Mouse (Mus musculus) bone marrow macrophage, adult 2 months (primary cell): ENCODE data around the gene Cul4a. TPM values are rescaled to one million over a fixed set of nuclear protein-coding genes. Genes with fewer than 3 reads are reported as not detected.
"Not testable (repeated sequence)": the region's sequence is repeated elsewhere in the genome, so short reads cannot be mapped to it uniquely, and the experiment has no call there.

Source experiments
- H3K27ac ChIP-seq: 2 replicates; pipeline ENCODE4 v1.5.1; 2012; ENCODE audit warnings: low read depth, low read length; ENCODE audit not compliant: insufficient read depth
- H3K4me1 ChIP-seq: 2 replicates; pipeline ENCODE4 v1.6.1; 2012; ENCODE audit warnings: low read length; ENCODE audit not compliant: control insufficient read depth, insufficient read depth
- H3K4me3 ChIP-seq: 2 replicates; pipeline ENCODE4 v1.5.1; 2012; ENCODE audit warnings: mild to moderate bottlenecking, low read length, moderate library complexity; ENCODE audit not compliant: insufficient read depth
- CTCF ChIP-seq: IDR thresholded peaks from 2 replicates; pipeline ENCODE4 v1.5.1; 2012; ENCODE audit warnings: low read depth, mild to moderate bottlenecking, low read length, moderate library complexity
- POLR2A ChIP-seq: IDR thresholded peaks from 2 replicates; pipeline ENCODE4 v1.6.1; 2012; ENCODE audit warnings: mild to moderate bottlenecking, low read depth, low read length, borderline replicate concordance
- polyA plus RNA-seq: library from polyadenylated mRNA; stranded (reverse); fragments of >200 nt; gene quantifications from 2 replicates; pipeline ENCODE4 v1.2.4, GENCODE M21; 2012; ENCODE audit not compliant: missing spikeins, insufficient read depth, insufficient read length

Cul4a gene
- 33.3 and 44.0 TPM in 2 replicates for polyA plus RNA-seq

DNA sequence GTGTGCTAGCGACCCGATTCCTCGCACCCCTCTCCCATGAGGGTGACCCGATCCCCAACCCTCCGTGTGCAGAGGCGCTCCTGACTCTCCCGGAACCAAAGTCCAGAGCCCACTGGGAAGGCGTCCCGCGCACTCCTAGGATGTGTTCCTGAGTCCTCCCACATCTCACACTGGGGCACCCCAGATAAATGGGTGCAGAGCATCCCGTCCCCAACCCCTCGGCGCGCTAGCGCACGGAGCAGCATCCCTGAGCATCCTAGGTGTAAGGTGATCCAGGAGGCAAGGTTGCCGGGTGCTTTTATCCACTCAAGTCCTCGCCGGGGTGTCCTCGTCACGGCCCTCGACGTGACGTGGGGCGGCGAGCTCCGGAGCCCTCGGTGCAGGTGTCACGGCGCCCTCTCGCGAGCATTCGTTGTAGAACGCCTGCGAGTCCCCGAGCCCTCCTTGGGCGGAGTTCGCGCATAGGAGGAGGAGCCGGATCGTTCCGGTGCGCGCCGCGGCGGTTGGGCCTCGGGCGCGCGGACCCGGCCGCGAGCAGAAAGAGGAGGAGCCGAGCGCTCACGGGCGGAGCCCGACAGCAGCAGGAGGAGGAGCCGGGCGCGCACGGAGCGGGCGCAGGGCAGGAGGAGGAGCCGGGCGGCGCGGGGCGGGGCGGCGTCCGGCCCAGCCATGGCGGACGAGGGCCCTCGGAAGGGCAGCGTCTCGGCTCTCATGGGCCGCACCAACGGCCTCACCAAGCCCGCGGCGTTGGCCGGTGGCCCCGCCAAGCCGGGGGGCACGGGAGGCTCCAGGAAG lies at the start of gene Cul4a, which contains the start of gene Pcid2:
Gene Cul4a, plus strand, starts transcription at position 535 of the 795 bp plus-strand sequence.
Gene Pcid2, minus strand, starts transcription at position 373 of the 795 bp plus-strand sequence.
- H3K4me1 ChIP-seq, result peaks cover 8% of the 10 kb centered on the region
- peak; percentile 88; the same call in 1 of the 2 replicates for TF ChIP-seq POLR2A
- 0 out of 2 replicates have a peak, but pooled peaks have one; percentile 27 for TF ChIP-seq CTCF
- peak within 1 kb of the TSS; percentile 87 for H3K4me3 ChIP-seq
- peak within 1 kb of the TSS; percentile 47 for H3K27ac ChIP-seq

DNA sequence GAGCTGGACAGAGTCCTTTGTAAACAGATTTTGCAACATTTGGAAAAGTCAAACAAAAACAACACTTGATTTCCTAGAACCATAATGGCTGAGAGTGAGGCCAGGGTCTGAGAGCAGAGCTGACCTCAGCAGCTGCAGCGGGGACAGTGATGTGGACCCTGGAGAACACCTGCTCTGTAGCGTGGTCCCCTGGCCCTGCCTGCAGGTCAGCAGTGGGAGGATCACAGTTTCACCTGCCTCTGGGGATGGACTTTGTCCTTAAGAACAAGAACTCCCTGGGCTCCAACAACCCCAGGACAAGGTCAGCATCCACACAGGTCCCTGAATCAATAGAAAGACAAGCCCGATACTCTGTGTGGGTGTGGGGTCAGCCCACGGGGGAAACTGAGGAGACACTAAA lies 48.1 kb upstream of the Cul4a start:
- TF ChIP-seq POLR2A, result no peak
- no peak for TF ChIP-seq CTCF
- no peak overlapping the region for H3K27ac ChIP-seq
- H3K4me1 ChIP-seq, result no peaks in the 10 kb centered on the region
- H3K4me3 ChIP-seq, result no peak overlapping the region

DNA sequence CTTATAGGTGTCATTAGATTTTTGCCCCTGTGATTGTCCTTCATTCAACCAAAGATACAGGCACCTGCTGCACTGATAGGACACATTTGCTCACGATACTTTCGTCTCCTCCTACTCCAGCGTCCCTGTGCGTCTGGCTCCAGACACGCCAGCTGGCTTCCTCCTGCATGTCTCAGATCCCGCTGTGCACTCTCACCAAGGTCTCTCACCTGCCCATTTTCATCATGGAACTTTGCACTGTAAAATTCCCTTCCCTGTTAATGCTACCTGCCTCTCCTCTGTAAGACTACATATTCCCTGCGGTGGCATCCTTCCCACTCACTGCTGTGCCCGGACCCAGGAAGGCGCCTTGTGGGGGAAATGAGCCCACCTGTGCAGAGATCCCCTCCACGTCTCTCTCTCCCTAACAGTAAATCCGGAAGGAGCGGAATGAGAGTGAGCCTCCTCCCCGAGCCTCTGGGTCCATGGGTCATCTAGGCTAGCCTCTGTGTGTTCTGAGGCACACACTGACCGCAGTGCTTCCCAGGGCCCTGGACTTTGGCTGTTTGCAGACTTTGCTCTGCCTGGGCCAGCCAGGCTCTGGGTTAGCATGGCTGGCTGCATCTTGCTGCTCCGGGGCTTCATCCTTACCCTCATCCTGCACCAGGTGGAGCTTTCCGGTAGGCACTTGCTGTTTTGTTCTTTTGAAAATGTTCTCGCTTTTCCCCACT lies 44.8 kb upstream of the Cul4a start, which contains the start of gene Proz:
Gene Proz, plus strand, starts transcription at position 474 of the 710 bp plus-strand sequence.
- Histone ChIP-seq H3K4me1 (peaks cover 7% of the 10 kb centered on the region), H3K27ac (no peak within 1 kb of the TSS), H3K4me3 (no peak within 1 kb of the TSS)
- no peak for TF ChIP-seq CTCF
- TF ChIP-seq POLR2A, result no peak

DNA sequence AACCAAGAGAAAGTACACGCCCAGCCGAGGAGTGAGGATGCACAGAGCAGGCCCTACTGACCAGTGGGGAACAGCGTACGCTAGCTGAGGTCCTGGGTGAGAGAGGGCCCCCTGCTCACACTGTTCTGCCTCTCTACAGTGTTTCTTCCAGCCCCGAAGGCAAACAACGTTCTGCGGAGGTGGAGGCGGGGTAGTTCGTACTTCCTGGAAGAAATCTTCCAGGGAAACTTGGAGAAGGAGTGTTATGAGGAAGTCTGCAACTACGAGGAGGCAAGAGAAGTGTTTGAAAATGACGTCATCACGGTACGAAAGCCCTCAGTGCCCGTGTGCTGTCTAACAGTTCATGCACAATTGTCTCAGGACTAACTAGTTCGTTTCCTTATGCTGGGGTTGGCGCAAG lies 42.3 kb upstream of the Cul4a start:
- H3K4me1 ChIP-seq, result peaks cover 7% of the 10 kb centered on the region
- H3K4me3 ChIP-seq, result no peak overlapping the region
- no peak overlapping the region for H3K27ac ChIP-seq
- no peak for TF ChIP-seq CTCF
- no peak for TF ChIP-seq POLR2A

DNA sequence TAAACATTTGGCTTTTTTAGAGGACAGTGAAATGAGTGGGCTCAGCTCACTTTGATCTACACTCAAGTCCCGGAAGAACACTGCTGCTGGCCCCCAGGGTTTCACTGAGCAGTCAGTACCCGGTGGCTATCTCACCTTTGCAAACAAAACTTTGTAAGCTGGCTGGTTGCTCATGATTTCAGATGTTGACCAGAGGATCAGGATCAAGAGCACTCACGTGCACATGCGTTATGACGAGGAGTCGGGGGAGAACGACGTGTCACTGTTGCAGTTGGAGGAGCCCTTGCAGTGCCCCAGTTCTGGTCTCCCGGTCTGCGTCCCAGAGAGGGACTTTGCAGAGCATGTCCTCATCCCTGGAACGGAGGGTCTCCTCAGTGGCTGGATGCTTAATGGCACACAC lies 32.2 kb upstream of the Cul4a start:
- TF ChIP-seq CTCF, result no peak
- TF ChIP-seq POLR2A, result no peak
- Histone ChIP-seq H3K27ac (no peak overlapping the region), H3K4me3 (no peak overlapping the region), H3K4me1 (peaks cover 9% of the 10 kb centered on the region)

DNA sequence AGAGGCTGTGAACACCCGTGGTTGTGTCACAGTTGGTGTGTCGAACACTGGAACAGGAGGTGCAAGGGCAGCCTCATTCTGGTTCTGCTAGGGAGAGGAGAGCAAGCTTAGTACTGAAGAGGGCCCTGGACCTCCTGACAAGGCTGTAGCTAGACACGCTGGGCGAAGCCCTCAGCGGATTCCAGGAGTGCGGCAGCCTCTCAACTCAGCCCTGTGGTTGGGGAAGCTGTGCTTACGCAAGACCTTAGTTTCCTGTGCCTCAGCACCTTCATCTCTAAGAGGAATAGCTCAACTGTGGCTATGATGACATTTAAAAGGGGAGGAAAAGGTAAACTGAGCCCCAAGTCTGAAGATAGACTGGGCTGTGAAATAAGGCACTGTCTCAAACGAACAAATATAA lies 30.4 kb upstream of the Cul4a start:
- Histone ChIP-seq H3K4me1 (peaks cover 9% of the 10 kb centered on the region), H3K4me3 (no peak overlapping the region), H3K27ac (no peak overlapping the region)
- no peak for TF ChIP-seq CTCF
- TF ChIP-seq POLR2A, result no peak

DNA sequence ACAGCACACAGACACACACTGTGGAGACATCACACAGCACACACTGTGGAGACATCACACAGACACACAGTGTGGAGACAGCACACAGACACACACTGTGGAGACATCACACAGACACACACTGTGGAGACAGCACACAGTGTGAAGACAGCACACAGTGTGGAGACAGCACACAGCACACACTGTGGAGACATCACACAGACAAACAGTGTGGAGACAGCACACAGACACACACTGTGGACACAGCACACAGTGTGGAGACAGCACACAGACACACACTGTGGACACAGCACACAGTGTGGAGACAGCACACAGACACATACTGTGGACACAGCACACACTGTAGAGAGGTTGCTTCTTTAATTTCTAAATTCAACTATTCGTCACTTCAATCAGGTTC lies 29.8 kb upstream of the Cul4a start:
- H3K27ac ChIP-seq, H3K4me1 ChIP-seq, H3K4me3 ChIP-seq: not testable (repeated sequence)

DNA sequence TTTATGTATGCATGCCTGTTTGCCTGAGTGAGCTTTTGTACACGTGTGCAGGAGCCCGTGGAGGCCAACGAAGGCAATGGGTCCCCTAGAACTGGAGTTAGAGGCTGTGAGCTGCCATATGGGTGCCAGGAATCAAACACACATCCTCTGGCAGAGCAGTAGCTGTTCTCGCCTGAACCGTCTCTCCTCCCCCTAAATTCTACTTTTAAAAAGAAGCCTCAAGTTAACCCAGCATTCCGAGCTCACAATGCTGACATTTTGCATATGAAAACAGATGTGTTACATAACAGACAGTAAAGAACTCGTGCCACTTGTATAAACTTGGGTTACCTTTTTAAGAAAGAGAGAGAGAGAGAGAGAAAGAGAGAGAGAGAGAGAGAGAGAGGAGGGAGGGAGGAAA lies 27.9 kb upstream of the Cul4a start:
- Histone ChIP-seq H3K4me1 (peaks cover 9% of the 10 kb centered on the region), H3K27ac (no peak overlapping the region), H3K4me3 (no peak overlapping the region)
- TF ChIP-seq POLR2A, result no peak

DNA sequence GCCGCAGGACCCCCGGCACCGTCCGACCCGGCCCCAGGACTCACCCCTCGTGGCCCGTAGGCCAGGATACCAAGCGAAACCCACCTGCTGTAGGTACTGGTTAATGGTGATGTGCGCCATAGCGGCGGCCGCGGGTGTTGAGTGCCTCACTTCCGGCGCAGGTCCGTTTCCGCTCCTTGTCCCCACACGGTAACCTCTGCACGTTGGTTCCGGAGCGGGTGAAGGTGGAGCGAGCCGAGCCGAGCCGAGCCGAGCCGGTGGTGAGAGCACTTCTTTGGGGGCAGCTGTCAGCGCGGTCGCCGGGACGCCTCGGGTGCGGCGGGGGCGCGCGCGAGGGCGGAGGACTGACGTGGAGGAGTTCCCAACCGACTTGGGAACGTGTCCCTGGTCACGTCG lies 732 bp upstream of the Cul4a start:
- peak overlapping the region; percentile 47 for H3K27ac ChIP-seq
- no peak for TF ChIP-seq POLR2A
- TF ChIP-seq CTCF, result no peak
- H3K4me1 ChIP-seq, result peaks cover 8% of the 10 kb centered on the region
- H3K4me3 ChIP-seq, result peak overlapping the region; percentile 87

DNA sequence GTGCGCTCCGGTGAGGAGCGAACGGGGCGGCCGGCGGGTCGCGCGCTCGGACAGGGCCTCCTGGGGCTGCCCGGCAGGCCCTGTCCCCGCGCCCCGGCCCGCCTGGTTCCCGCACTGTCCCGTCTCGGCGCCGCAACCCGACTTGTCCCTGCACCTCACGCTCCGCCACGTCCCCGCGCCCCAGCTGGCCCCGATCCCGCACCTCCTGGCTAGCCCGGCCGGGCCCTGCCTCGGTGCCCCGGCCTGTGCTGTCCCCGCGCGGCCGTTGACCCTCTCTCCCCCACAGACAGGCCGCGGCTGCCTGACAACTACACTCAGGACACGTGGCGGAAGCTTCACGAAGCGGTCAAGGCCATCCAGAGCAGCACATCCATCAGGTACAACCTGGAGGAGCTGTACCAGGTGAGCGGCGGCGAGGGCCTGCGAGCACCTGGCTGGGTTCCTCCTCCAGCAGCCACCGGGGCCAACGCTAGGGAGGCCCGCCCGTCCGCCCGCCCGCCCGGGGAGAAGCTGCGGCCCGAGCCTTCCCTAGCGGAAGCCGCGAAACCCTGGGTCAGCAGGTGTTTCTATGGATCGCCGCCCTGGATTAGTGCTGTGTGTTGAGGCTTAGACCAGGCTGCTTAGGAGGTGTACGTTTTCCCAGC lies 609 bp downstream of the Cul4a start:
- TF ChIP-seq POLR2A, result no peak
- no peak for TF ChIP-seq CTCF
- Histone ChIP-seq H3K4me1 (peaks cover 8% of the 10 kb centered on the region), H3K27ac (peak overlapping the region; percentile 42), H3K4me3 (peak overlapping the region; percentile 83)
